28 mouse cellular contexts compared by ENCODE assay signal in the genomic region with DNA sequence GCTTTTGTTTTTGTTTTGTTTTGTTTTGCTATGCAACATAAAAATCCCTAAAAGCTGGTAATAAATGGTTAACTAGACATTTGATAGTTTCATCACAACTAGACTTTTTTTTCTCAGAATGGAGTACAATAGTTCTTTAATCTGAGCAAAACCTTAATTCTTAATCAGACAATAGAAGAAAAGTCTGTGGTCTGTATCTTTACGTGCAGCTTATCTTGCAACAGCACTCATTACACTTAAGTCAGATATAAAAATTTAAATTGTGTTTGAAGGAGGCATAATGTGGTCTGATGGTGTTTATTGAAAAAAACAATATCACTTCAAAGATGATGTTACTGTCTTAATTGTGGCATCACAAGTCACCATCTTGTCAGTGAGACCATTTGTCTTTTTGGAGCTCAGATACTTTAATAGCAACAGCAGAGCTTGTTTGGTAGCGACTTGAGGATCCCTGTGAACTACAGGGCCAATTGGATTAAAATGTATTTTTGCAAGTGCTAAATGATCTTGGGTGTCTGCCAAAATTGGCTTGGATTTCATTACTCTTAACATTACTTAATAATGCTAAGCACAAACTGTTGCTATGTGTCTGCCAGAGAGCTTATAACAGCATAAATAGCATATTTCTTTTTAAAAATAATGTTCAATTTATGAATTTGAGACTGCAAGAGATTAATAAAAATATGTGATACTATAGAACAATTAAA. TPM values are rescaled to one million over a fixed set of nuclear protein-coding genes. Genes with fewer than 3 reads are reported as not detected.
DNase-seq lines count a peak whose midpoint lies in the region; ATAC-seq lines count a peak whose summit lies in the region.
"Had no signal": no experiment of that assay in that cellular context is flagged by ENCODE, and none has a peak within 500 bp of the region (broad histone marks: within the 10 kb centered on the region; RNA-seq: fewer than 3 reads in every experiment).

No protein-coding gene starts in this region.

- ATAC-seq in megakaryocyte-erythroid progenitor cell, adult 5-6 weeks (replicated peaks; ENCODE audit: low FRiP score, low TSS enrichment, poor library complexity, severe bottlenecking) = no peak
- ATAC-seq: activated CD4-positive, CD25-positive, alpha-beta regulatory T cell, adult 4 months; forebrain, embryonic 16.5 days; hindbrain, embryonic 16.5 days; intestine, embryonic 15.5 days had no signal

- intact Hi-C loops in heart, postnatal 10 days (cut with DNase I) = no loop called here

- peak; percentile 6 for DNase-seq in layer of hippocampus, adult 9-11 months
- no peak for DNase-seq in layer of hippocampus, postnatal 36 days
- DNase-seq in A20 (ENCODE audit: low read depth, low spot score) (peak; percentile 23), MEL-GATA-1-ER (ENCODE audit: extremely low read depth, low read depth) (peak; percentile 9)
- DNase-seq in skeletal muscle tissue, adult 2 months (ENCODE audit: low read depth, low spot score) = peak; percentile 1
- no peak for DNase-seq in heart, postnatal 10 days
- DNase-seq: adrenal gland, adult 8-10 months; adrenal gland, postnatal 25 days; B cell, adult 2 months; cerebellum, adult 11 months; cerebellum, adult 8-10 months; cerebellum, postnatal 10 days; cerebellum, postnatal 36 days; embryo, embryonic 11 days; gastrocnemius, postnatal 10 days; heart, adult 11 months; heart, postnatal 36 days; kidney, adult 11 months had no signal

RNA-seq across cellular contexts. Expression of a gene that starts 11.3 kb away (rescaled TPM):
- not detected for total RNA-seq in layer of hippocampus, postnatal 36 days (2021)
- total RNA-seq in heart, postnatal 10 days (2021) = not detected
- total RNA-seq in megakaryocyte-erythroid progenitor cell, adult 5-6 weeks (2014; fragmentation: Nextera tagmentation) = not detected in 2 replicates
- total RNA-seq in megakaryocyte-erythroid progenitor cell, adult 5-6 weeks (2017) = not detected in 2 replicates
- total RNA-seq: adrenal gland, adult 8-10 months; adrenal gland, postnatal 25 days; CH12.LX; G1E; gastrocnemius, adult 18-20 months; gastrocnemius, postnatal 10 days; gastrocnemius, postnatal 4 days; heart, adult 8-10 months; heart, postnatal 36 days had no signal

RNA-seq across cellular contexts. Expression of a gene that starts 11.6 kb away (rescaled TPM):
- 1 to 10 TPM; 7.0 to 7.9 TPM for total RNA-seq in layer of hippocampus, postnatal 36 days (2021)
- under 1 TPM; 0.07 to 0.12 TPM for total RNA-seq in heart, postnatal 10 days (2021)
- total RNA-seq in megakaryocyte-erythroid progenitor cell, adult 5-6 weeks (2014; fragmentation: Nextera tagmentation) = not detected in 2 replicates
- total RNA-seq in megakaryocyte-erythroid progenitor cell, adult 5-6 weeks (2017) = not detected in 2 replicates
- total RNA-seq: CH12.LX; heart, postnatal 36 days had no signal

Comparison
In these comparisons a context has a peak if more than half of its experiments do, and no peak if none do; other contexts are left out.
1. DNase-seq: peak in layer of hippocampus, adult 9-11 months (single experiment), A20 (single experiment), MEL-GATA-1-ER (single experiment) and skeletal muscle tissue, adult 2 months (single experiment); none in layer of hippocampus, postnatal 36 days (0 of 2) and heart, postnatal 10 days (0 of 2).
2. RNA of a gene that starts 11.6 kb away (total RNA-seq): 7.0 to 7.9 TPM in layer of hippocampus, postnatal 36 days; 0.07 to 0.12 TPM in heart, postnatal 10 days and not detected in megakaryocyte-erythroid progenitor cell, adult 5-6 weeks; every median in the first group is over 4 times any median in the second.